Mouse (Mus musculus): Measurements from ENCODE around the gene Mc1r. TPM values are rescaled to one million over a fixed set of nuclear protein-coding genes. Genes with fewer than 3 reads are reported as not detected.
A peak's percentile ranks its signal among the peaks of the same experiment; 100 is the strongest.

The Mc1r gene
- total and polyA plus RNA-seq, 3 experiments: 0.02 to 0.27 TPM; not detected in 1

DNA sequence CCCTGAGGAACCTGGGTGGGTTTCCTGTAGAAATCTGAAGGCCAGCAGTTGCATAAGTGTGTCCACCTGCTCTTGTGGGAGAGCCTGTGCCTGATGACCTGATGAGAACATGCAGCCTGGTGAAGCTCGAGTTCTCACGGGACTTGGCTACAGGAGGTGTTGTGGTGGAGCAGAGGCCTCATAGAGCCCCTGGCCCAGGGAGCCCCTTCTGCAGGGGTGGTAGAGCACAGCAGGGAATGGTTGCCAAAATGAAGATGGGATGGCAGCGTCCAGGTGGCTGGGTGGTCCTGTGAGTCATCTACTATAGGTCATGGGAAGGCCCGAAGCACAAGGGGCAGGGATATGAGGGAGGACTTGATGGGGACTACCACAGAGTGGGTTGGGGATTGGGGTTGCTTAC, 25.2 kb upstream of the Mc1r start:
- Histone ChIP-seq H3K27me3 (ENCODE audit: insufficient read depth, low read length) (no peaks in the 10 kb centered on the region), H3K36me3 (replicated peaks) (peaks cover 92% of the 10 kb centered on the region), H3K4me1 (ENCODE audit: insufficient read depth, low read depth, low read length) (peaks cover 3% of the 10 kb centered on the region), H3K9me3 (replicated peaks) (no peaks in the 10 kb centered on the region), H3K4me3 (ENCODE audit: low read depth, low read length) (no peak overlapping the region)
- no peak for DNase-seq (ENCODE audit: low spot score)
- no peak for ATAC-seq (ENCODE audit: extremely low read depth, insufficient number of reproducible peaks, low FRiP score, poor library complexity, severe bottlenecking)
- TF ChIP-seq GATA2 (IDR thresholded peaks at IDR 0.05; ENCODE audit: borderline replicate concordance, low read depth, low read length): no peak
- no peak for TF ChIP-seq POLR2AphosphoS5 (IDR thresholded peaks at IDR 0.05; ENCODE audit: insufficient replicate concordance, low read depth, low read length)
- TF ChIP-seq TAL1 (conservative IDR thresholded peaks at IDR 0.05; ENCODE audit: low read depth, low read length): no peak
- no peak for TF ChIP-seq GATA1 (IDR thresholded peaks at IDR 0.05; ENCODE audit: borderline replicate concordance, low read length)
- no peak for TF ChIP-seq CTCF (IDR thresholded peaks at IDR 0.05; ENCODE audit: low read depth, low read length)

DNA sequence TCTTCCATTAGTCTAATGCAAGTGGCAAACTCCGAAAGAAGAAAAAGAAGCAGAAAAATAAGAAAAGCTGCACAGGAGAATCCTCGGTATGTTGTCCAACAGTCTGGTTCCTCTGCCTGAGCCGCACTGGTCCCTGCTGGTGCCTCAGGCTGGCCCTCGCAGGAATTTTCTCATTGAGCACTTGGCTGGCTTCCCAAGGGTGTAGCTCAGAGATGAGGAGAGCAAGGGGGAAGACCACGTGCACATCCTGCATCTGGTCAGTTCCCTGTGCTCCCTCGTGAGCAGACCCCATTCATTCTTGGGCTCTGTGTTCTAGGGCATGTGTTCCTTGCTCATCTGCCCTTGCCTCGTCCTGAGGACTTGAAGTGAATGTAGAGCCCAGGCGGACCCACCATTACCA, 24.4 kb upstream of the Mc1r start:
- DNase-seq (ENCODE audit: low spot score) (no peak), ATAC-seq (ENCODE audit: extremely low read depth, insufficient number of reproducible peaks, low FRiP score, poor library complexity, severe bottlenecking) (no peak)
- H3K4me1 ChIP-seq (ENCODE audit: insufficient read depth, low read depth, low read length): no peaks in the 10 kb centered on the region; the same call in 1 of the 2 replicates
- no peaks in the 10 kb centered on the region for H3K27me3 ChIP-seq (ENCODE audit: insufficient read depth, low read length)
- H3K9me3 ChIP-seq (replicated peaks): no peaks in the 10 kb centered on the region
- no peak overlapping the region for H3K4me3 ChIP-seq (ENCODE audit: low read depth, low read length)
- H3K36me3 ChIP-seq (replicated peaks): peaks cover 93% of the 10 kb centered on the region
- no peak for TF ChIP-seq GATA1 (IDR thresholded peaks at IDR 0.05; ENCODE audit: borderline replicate concordance, low read length)
- no peak for TF ChIP-seq TAL1 (conservative IDR thresholded peaks at IDR 0.05; ENCODE audit: low read depth, low read length)
- no peak for TF ChIP-seq POLR2AphosphoS5 (IDR thresholded peaks at IDR 0.05; ENCODE audit: insufficient replicate concordance, low read depth, low read length)
- TF ChIP-seq CTCF (IDR thresholded peaks at IDR 0.05; ENCODE audit: low read depth, low read length): no peak
- no peak for TF ChIP-seq GATA2 (IDR thresholded peaks at IDR 0.05; ENCODE audit: borderline replicate concordance, low read depth, low read length)

DNA sequence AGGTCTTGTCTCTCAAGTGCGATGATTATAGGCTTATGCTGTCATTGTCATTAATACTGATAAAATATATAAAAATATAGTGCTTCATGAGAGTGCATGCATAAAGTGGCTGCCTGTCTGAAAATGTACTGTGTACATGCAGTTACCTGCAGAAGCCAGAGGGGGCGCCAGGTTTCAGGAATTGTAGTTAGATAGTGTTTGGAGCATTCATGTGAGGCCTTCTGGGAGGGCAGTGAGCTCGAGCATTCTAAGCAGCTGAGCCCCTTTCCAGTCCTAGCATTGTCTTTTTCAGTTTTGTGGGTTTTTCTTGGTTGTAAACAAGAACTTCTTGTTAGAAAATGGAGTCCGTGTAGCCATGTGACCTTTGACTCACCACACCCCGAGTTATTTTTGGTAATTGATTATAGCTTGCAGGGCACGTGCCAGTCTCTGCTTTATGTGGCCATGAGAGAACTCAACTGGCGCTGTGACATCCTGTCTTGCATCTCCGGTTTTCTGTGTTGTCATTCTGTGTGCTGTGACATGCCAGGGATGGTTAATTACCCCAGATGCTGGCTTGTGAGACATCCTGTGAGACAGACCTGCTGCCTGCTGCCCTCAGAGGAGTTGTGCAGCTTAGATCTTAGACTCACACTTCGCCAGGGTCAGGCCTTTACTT, 21.9 kb upstream of the Mc1r start:
- no peaks in the 10 kb centered on the region for H3K9me3 ChIP-seq (replicated peaks)
- H3K4me3 ChIP-seq (ENCODE audit: low read depth, low read length): no peak overlapping the region
- ATAC-seq (ENCODE audit: extremely low read depth, insufficient number of reproducible peaks, low FRiP score, poor library complexity, severe bottlenecking) (no peak), DNase-seq (ENCODE audit: low spot score) (no peak)
- peaks cover 100% of the 10 kb centered on the region for H3K36me3 ChIP-seq (replicated peaks)
- TF ChIP-seq GATA2 (IDR thresholded peaks at IDR 0.05; ENCODE audit: borderline replicate concordance, low read depth, low read length) (no peak), CTCF (IDR thresholded peaks at IDR 0.05; ENCODE audit: low read depth, low read length) (peak; percentile 58)
- no peaks in the 10 kb centered on the region; the same call in 1 of the 2 replicates for H3K4me1 ChIP-seq (ENCODE audit: insufficient read depth, low read depth, low read length)
- H3K27me3 ChIP-seq (ENCODE audit: insufficient read depth, low read length): no peaks in the 10 kb centered on the region

DNA sequence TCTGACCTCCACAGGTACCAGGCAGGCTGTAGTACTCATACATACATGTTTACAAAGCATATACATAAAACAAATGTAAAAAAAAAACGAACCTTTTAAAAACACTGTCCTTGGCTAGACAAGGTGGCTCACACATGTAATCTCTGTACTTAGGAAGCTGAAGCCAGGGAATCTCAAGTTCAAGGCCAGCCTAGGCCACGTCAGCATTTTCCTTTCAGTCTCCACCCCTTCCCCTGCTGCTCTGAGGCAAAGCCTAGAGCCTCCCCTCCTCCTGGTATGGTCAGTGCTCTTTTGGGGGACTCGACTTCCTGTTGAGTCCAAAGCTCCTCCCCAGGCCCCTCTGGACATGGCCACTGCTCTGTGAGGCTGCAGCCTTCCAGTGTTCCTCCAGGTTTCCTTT, 19.9 kb upstream of the Mc1r start:
- Histone ChIP-seq H3K36me3 (replicated peaks) (peaks cover 100% of the 10 kb centered on the region), H3K4me1 (ENCODE audit: insufficient read depth, low read depth, low read length) (no peaks in the 10 kb centered on the region; the same call in 1 of the 2 replicates), H3K27me3 (ENCODE audit: insufficient read depth, low read length) (no peaks in the 10 kb centered on the region), H3K4me3 (ENCODE audit: low read depth, low read length) (no peak overlapping the region), H3K9me3 (replicated peaks) (no peaks in the 10 kb centered on the region)
- DNase-seq (ENCODE audit: low spot score) (no peak), ATAC-seq (ENCODE audit: extremely low read depth, insufficient number of reproducible peaks, low FRiP score, poor library complexity, severe bottlenecking) (no peak)
- TF ChIP-seq POLR2AphosphoS5 (IDR thresholded peaks at IDR 0.05; ENCODE audit: insufficient replicate concordance, low read depth, low read length): no peak
- TF ChIP-seq CTCF (IDR thresholded peaks at IDR 0.05; ENCODE audit: low read depth, low read length): no peak
- no peak for TF ChIP-seq GATA1 (IDR thresholded peaks at IDR 0.05; ENCODE audit: borderline replicate concordance, low read length)
- no peak for TF ChIP-seq GATA2 (IDR thresholded peaks at IDR 0.05; ENCODE audit: borderline replicate concordance, low read depth, low read length)
- TF ChIP-seq TAL1 (conservative IDR thresholded peaks at IDR 0.05; ENCODE audit: low read depth, low read length): no peak

DNA sequence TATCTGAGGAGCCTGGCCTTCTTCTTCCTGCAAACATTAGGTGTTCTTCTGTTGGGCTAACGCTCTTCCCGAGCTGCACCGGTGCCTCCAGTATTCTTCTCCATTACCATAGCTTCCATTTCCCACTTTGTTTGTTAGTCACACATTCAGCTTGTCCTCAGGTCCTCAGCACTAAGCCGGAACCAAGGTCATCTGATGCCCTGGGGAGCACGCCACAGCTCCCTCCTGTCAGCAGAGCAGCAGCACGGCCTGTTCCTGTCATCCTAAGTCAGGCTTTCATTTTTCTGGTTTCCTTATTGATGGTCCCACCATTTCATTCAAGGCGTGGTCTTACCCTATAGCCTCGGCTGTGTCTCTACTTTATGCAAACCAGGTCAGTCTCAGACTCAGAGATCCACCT, 19.1 kb upstream of the Mc1r start:
- Histone ChIP-seq H3K4me3 (ENCODE audit: low read depth, low read length) (no peak overlapping the region), H3K27me3 (ENCODE audit: insufficient read depth, low read length) (no peaks in the 10 kb centered on the region), H3K4me1 (ENCODE audit: insufficient read depth, low read depth, low read length) (no peaks in the 10 kb centered on the region; the same call in 1 of the 2 replicates), H3K36me3 (replicated peaks) (peaks cover 100% of the 10 kb centered on the region), H3K9me3 (replicated peaks) (no peaks in the 10 kb centered on the region)
- TF ChIP-seq CTCF (IDR thresholded peaks at IDR 0.05; ENCODE audit: low read depth, low read length): no peak
- no peak for TF ChIP-seq GATA2 (IDR thresholded peaks at IDR 0.05; ENCODE audit: borderline replicate concordance, low read depth, low read length)
- TF ChIP-seq GATA1 (IDR thresholded peaks at IDR 0.05; ENCODE audit: borderline replicate concordance, low read length): no peak
- no peak for TF ChIP-seq TAL1 (conservative IDR thresholded peaks at IDR 0.05; ENCODE audit: low read depth, low read length)
- TF ChIP-seq POLR2AphosphoS5 (IDR thresholded peaks at IDR 0.05; ENCODE audit: insufficient replicate concordance, low read depth, low read length): no peak
- no peak for ATAC-seq (ENCODE audit: extremely low read depth, insufficient number of reproducible peaks, low FRiP score, poor library complexity, severe bottlenecking)
- no peak for DNase-seq (ENCODE audit: low spot score)

DNA sequence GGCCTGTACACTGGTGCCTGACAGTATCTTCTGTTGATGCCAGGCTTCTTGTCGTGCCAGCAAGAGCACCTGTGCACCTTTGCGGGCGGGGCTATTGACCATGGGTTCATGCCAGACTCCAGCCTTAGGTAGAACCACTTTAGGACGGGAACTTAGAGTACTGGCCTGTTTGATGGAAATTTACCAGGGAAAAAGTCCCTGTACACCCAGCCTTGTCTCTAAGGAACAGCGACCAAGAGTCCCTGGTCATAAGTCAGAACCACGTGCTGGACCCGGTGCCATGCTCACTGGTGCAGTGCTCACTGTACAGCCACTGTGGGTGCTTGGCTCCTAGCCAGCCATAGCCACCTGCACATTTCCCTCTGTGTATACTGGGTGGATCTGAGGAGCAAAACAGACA, 17.9 kb upstream of the Mc1r start:
- no peak for TF ChIP-seq GATA1 (IDR thresholded peaks at IDR 0.05; ENCODE audit: borderline replicate concordance, low read length)
- TF ChIP-seq TAL1 (conservative IDR thresholded peaks at IDR 0.05; ENCODE audit: low read depth, low read length): no peak
- no peak for TF ChIP-seq CTCF (IDR thresholded peaks at IDR 0.05; ENCODE audit: low read depth, low read length)
- TF ChIP-seq POLR2AphosphoS5 (IDR thresholded peaks at IDR 0.05; ENCODE audit: insufficient replicate concordance, low read depth, low read length): no peak
- no peak for TF ChIP-seq GATA2 (IDR thresholded peaks at IDR 0.05; ENCODE audit: borderline replicate concordance, low read depth, low read length)
- peaks cover 6% of the 10 kb centered on the region; the same call in 1 of the 2 replicates for H3K4me1 ChIP-seq (ENCODE audit: insufficient read depth, low read depth, low read length)
- DNase-seq (ENCODE audit: low spot score) (no peak), ATAC-seq (ENCODE audit: extremely low read depth, insufficient number of reproducible peaks, low FRiP score, poor library complexity, severe bottlenecking) (no peak)
- H3K27me3 ChIP-seq (ENCODE audit: insufficient read depth, low read length): no peaks in the 10 kb centered on the region
- no peak overlapping the region for H3K4me3 ChIP-seq (ENCODE audit: low read depth, low read length)
- no peaks in the 10 kb centered on the region for H3K9me3 ChIP-seq (replicated peaks)
- peaks cover 100% of the 10 kb centered on the region for H3K36me3 ChIP-seq (replicated peaks)
